Mouse (Mus musculus) heart, adult 18-20 months (tissue): ENCODE measurements around the gene Pcdh17. TPM values are rescaled to one million over a fixed set of nuclear protein-coding genes. Genes with fewer than 3 reads are reported as not detected.

ENCODE experiments used
- DNase-seq, 2 experiments: peaks; one replicate each; pipeline ENCODE4 v3.0.0; 2021 to 2022; ENCODE audit warnings: mixed read lengths in 1 of 2
- total RNA-seq, 2 experiments: library from RNA; stranded (reverse); gene quantifications; 2 replicates each; pipeline ENCODE4 v1.2.3; 2021

Pcdh17 gene
- total RNA-seq, 2 experiments from 2014 or later: 1.2 TPM

DNA sequence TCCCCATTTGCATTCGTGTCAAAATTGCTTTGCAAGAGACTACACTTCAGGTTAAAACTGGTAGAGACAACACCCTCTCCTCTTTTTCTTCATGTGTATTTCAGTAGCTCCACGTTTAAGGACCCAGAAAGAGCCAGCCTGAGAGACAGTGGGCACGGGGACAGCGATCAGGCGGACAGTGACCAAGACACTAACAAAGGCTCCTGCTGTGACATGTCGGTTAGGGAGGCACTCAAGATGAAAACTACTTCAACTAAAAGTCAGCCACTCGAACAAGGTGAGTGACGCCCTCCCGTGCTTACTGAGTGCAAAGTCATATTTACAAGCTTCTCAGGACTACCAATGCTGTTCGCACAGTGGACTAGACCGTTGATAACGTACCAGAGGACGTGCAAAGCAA, 34.0 kb downstream of the Pcdh17 start:
- no peak for DNase-seq

DNA sequence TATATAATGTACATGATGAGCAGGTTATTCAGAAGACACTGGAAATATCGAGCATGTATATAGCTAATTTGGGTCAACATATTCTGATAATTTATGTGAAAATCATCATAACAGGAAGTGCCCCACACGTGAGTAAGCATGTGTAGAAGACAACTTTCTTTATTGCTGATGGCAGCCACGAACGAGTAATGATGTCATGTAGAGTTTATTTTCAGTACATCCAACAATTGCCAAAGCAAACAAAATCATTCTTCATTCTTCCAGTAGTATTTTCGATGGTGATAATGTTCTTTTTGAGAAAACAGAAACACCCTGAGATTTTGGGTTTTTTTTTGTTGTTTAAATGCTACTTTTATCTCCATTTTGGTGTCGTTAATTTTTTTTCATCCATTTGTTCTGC, 37.2 kb downstream of the Pcdh17 start:
- no peak for DNase-seq

DNA sequence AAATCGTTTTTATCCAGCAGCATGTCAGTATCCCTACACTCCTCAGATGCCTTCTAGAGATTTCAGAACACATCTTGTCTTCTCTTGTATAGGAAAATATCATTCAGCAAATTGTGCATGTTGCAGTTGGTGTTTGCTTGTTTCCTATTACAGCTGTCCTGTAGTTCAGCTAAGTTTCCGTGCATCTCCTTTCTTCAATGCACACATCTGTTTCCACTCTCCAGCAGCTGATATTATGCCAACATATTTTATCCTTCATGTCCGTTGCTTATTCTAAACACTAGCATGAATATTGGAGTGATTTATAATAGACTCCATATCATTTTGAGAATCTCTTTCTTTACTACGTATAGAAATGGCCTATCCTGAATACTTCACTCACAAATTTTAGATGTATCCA, 41.0 kb downstream of the Pcdh17 start:
- DNase-seq: no peak

DNA sequence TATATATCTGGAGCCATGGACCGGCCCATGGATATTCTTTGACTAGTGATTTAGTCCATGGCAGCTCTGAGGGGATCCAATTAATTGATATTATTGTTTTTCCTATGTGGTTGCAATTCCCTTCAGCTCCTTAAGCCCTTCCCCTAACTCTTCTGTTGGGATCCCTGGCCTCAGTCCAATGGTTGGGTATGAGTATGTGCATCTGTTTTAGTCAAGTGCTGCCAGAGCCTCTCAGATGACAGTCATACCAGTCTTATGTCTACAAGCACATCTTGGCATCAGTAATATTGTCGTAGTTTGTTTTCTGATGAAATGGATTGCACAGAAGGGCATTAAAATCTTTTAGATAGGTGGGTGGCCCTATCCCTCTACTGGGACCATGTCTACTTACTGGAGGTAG, 67.6 kb downstream of the Pcdh17 start:
- DNase-seq: no peak

DNA sequence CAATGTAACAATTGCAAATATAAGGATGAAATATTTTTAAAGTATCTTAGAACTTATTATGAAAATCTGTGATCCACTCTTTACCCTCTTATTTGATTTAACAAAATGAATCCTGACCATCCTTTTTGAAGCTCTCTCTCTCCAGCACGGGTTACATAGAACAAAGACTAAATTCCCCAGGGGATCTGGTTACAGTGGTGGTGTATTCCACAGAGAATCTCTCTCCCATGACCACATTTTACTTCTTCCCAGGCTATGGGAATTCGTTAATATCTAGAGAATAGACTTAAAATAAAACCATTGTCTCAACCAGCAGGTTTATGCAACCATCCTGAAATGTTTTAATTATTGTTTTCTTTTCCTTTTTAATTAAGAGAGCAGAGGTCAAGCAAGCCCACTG, 89.0 kb downstream of the Pcdh17 start:
- DNase-seq: no peak

DNA sequence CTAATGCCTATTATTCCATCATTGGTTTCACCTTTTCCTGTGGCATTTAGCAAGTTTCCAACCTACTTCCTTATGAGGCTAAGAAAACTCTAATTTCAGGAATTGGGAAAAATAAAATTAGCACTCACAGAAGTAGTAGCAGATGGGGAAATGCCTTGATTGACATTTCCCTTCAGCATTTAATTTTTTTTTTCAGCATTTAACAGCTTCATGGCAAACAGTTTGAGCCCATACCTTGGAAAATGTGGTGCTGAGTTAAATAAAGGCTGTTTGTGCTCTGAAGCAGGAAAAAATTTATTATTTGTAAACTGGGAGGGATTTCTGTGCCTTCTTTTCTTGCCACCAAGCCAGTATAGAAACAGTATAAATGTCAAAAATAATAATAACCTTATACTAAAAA, 91.9 kb downstream of the Pcdh17 start:
- DNase-seq: no peak

DNA sequence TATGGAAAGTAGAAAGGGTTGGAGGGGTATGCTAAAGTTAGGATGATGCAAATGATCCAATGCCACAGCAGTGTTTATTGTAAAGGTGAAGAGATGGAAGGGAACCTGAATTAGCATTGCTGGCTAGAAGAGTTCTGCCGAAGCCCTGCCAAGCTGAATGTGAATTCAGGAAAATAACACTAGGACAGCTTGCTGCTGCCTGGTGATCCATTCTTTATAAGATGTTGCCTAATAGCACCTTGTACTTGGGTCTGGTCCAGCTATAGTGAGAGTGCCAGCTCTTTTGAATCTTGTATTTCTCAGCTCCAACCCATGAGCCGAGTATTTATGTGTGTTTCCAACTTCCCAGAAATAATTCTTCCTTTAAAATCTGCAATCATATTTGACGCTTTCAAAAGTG, 98.5 kb downstream of the Pcdh17 start:
- no peak for DNase-seq

DNA sequence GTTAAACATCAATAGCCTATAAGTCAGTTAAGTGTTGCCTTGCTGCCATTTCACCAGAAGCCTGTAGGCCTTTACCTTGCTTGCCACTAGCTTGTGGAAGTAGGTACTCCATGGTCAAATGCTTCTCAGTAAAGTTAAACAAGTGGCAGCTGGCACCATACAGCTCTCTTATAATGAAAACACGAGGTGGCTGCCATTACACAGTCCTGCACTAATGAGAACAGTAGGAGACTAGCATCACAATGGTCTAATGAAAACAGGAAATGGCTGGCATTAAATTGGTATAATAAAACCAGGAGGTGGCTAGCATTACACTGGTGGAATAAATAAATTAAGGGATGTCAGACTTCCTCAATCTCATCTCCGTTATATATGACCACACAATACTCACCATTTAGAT, 102.6 kb downstream of the Pcdh17 start:
- DNase-seq: no peak

DNA sequence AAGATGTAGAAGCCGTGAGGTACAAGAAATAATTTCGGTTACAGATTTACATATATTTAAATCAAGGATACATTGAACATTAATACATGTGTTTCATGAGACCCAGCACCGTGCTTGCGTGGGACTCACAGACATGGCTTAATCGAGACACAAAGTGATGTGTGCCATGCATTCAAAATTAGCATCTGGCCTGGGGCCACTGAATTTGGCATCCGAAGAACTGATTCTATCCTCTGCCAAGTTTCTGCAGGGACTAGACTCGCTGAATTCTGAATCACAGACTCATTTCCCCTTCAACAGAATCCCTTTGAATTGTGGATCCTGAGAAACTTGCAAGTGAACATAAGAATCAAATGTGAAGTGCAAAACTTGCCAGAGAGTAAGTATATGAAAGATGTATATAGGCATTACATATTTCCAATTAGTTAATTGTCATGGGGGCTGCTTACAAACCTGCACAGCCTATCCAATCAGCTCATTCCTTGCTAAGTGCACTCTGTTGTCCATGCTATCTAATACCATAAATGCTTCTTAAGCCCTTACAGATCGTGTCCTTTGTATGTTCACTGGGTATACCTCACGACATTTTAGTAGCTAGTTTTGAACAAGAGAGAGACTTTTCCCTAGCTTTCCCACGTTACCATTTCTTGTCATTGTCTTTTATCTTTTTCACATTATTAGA, 104.3 kb downstream of the Pcdh17 start:
- no peak for DNase-seq

DNA sequence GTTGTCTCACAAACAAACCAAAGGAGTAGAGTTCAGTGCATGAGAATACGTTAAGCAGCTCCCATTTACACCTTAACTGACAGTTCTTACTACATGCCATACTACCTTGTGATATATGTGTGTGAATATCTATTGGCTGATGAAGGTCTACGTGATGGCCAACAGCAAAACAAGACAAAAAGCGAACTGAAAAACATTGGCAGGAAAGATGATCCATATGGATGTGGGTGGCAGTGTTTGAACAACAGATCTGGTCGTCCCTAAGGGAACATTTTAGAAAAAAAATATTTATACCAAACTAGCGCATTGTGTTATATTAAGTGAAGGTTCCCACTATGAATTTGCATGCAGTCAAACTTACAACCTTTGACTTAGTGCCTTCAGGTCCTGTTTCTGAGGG, 108.2 kb downstream of the Pcdh17 start:
- no peak for DNase-seq

DNA sequence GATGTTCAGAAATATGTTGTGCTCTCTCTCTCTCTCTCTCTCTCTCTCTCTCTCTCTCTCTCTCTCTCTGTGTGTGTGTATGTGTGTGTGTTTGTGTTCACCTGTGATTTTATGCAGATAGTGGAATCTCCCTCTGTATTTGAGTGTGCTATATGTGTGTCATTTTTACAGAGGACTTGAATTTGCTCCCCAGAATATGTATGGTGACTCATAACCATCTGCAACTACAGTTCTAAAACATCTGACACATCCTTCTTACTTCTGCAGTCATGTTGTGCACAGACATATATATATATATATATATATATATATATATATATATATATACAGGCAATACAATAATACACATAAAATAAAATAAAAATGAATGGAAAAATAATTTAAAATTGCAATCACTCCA, 127.7 kb downstream of the Pcdh17 start:
- no peak for DNase-seq
